Mouse (Mus musculus) limb, embryonic 15.5 days (tissue): Measurements from ENCODE around the gene Stk35. TPM values are rescaled to one million over a fixed set of nuclear protein-coding genes. Genes with fewer than 3 reads are reported as not detected.

Experiments used
- ATAC-seq: fragments of 200-750 bp; cut with Nextera tagmentation; 2 replicates; pipeline ENCODE4 v1.8.0; 2017; ENCODE audit warnings: low read depth, moderate TSS enrichment; ENCODE audit not compliant: insufficient number of reproducible peaks, low FRiP score, low TSS enrichment
- H3K27ac ChIP-seq: fragments of 300-500 bp; sonication (generic); 2 replicates; pipeline ENCODE4 v1.5.1; 2015; ENCODE audit warnings: moderate library complexity, mild to moderate bottlenecking, inconsistent platforms
- H3K27me3 ChIP-seq: fragments of 300-500 bp; sonication (generic); 2 replicates; pipeline ENCODE4 v1.6.1; 2015; ENCODE audit warnings: inconsistent platforms
- H3K36me3 ChIP-seq: fragments of 300-500 bp; sonication (generic); 2 replicates; pipeline ENCODE4 v1.6.1; 2015; ENCODE audit warnings: inconsistent platforms
- H3K4me1 ChIP-seq: fragments of 300-500 bp; sonication (generic); 2 replicates; pipeline ENCODE4 v1.6.1; 2015; ENCODE audit warnings: inconsistent platforms
- H3K4me2 ChIP-seq: fragments of 300-500 bp; sonication (generic); 2 replicates; pipeline ENCODE4 v1.6.1; 2015; ENCODE audit warnings: mild to moderate bottlenecking, inconsistent platforms
- H3K4me3 ChIP-seq: fragments of 300-500 bp; sonication (generic); 2 replicates; pipeline ENCODE4 v1.5.1; 2015; ENCODE audit warnings: mild to moderate bottlenecking, inconsistent platforms
- H3K9ac ChIP-seq: fragments of 300-500 bp; sonication (generic); 2 replicates; pipeline ENCODE4 v1.6.1; 2015; ENCODE audit warnings: inconsistent platforms
- H3K9me3 ChIP-seq: fragments of 300-500 bp; sonication (generic); 2 replicates; pipeline ENCODE4 v1.6.1; 2016; ENCODE audit warnings: inconsistent platforms
- WGBS: fragments of 180-500 bp; shearing (Covaris S2); methylation state at CpG from one replicate; pipeline ENCODE4 v1.1.7; 2015; 5-methylcytosine and 5-hydroxymethylcytosine counted together
- polyA plus RNA-seq: library from polyadenylated mRNA; unstranded; fragments of >200 nt; fragmentation: Nextera tagmentation; extraction: Ambion mirVana; gene quantifications from 2 replicates; pipeline ENCODE4 v1.2.1, GENCODE M21; 2015

Stk35 gene
- polyA plus RNA-seq, 1 experiment from 2014 or later = 10.0 TPM

- WGBS = 68% methylated on average over 10 of the region's 10 CpGs
- no peak for ATAC-seq
- Histone ChIP-seq H3K9ac (no peak overlapping the region), H3K27me3 (no peaks in the 10 kb centered on the region; the same call in 1 of the 2 replicates), H3K4me2 (no peak overlapping the region), H3K36me3 (no peaks in the 10 kb centered on the region), H3K4me3 (no peak overlapping the region), H3K9me3 (no peaks in the 10 kb centered on the region), H3K4me1 (no peaks in the 10 kb centered on the region), H3K27ac (no peak overlapping the region)
Observed at GRCm38 (mm10) chr2:129874509-129875095, 74.3 kb downstream of the Stk35 start.

- H3K27me3 ChIP-seq = no peaks in the 10 kb centered on the region; the same call in 1 of the 2 replicates
- no peaks in the 10 kb centered on the region for H3K4me1 ChIP-seq
- H3K36me3 ChIP-seq = no peaks in the 10 kb centered on the region
- H3K9me3 ChIP-seq = no peaks in the 10 kb centered on the region
- no peak overlapping the region for H3K27ac ChIP-seq
- no peak overlapping the region for H3K4me3 ChIP-seq
- no peak overlapping the region for H3K4me2 ChIP-seq
- no peak overlapping the region for H3K9ac ChIP-seq
- no peak for ATAC-seq
Observed at GRCm38 (mm10) chr2:129876935-129877334, 76.6 kb downstream of the Stk35 start.

- H3K27ac ChIP-seq = no peak overlapping the region
- H3K9ac ChIP-seq = no peak overlapping the region
- H3K9me3 ChIP-seq = no peaks in the 10 kb centered on the region
- no peaks in the 10 kb centered on the region for H3K36me3 ChIP-seq
- H3K4me2 ChIP-seq = no peak overlapping the region
- H3K4me3 ChIP-seq = no peak overlapping the region
- H3K27me3 ChIP-seq = no peaks in the 10 kb centered on the region; the same call in 1 of the 2 replicates
- 43% methylated on average over 3 of the region's 3 CpGs for WGBS
- H3K4me1 ChIP-seq = no peaks in the 10 kb centered on the region
- ATAC-seq = no peak
Observed at GRCm38 (mm10) chr2:129879817-129880216, 79.5 kb downstream of the Stk35 start.

GRCm38 (mm10) chr2:129880226-129880625, 79.9 kb downstream of the Stk35 start:
- no peak overlapping the region for H3K27ac ChIP-seq
- no peak for ATAC-seq
- no peaks in the 10 kb centered on the region for H3K36me3 ChIP-seq
- H3K27me3 ChIP-seq = no peaks in the 10 kb centered on the region; the same call in 1 of the 2 replicates
- no peak overlapping the region for H3K9ac ChIP-seq
- WGBS = 84% methylated on average over 7 of the region's 7 CpGs
- no peaks in the 10 kb centered on the region for H3K9me3 ChIP-seq
- H3K4me1 ChIP-seq = no peaks in the 10 kb centered on the region
- H3K4me2 ChIP-seq = no peak overlapping the region
- H3K4me3 ChIP-seq = no peak overlapping the region

GRCm38 (mm10) chr2:129881886-129882285, 81.6 kb downstream of the Stk35 start:
- Histone ChIP-seq H3K4me3 (no peak overlapping the region), H3K36me3 (no peaks in the 10 kb centered on the region), H3K4me2 (no peak overlapping the region), H3K27ac (no peak overlapping the region), H3K9ac (no peak overlapping the region), H3K9me3 (no peaks in the 10 kb centered on the region), H3K4me1 (no peaks in the 10 kb centered on the region), H3K27me3 (no peaks in the 10 kb centered on the region)
- WGBS = 69% methylated on average over 1 of the region's 1 CpGs
- no peak for ATAC-seq

Other genes starting within 250 kb of the Stk35 start
- gene Sirpa, start 207.7 kb upstream of the Stk35 start, polyA plus RNA-seq = 28.5 and 30.7 TPM in 2 replicates
- gene Pdyn, start 100.7 kb upstream of the Stk35 start, polyA plus RNA-seq = 0.07 and 0.14 TPM in 2 replicates
- 3.3 TPM in 2 replicates for gene Tgm3, start 211.8 kb downstream of the Stk35 start, polyA plus RNA-seq